Mouse (Mus musculus) layer of hippocampus, adult 9-10 months (tissue): ENCODE measurements at regions not wholly inside any gene's neighbourhood (a gene's known extent, or its start where the extent isn't known, plus 50 kb on each side); places are given as distances from the start of the nearest gene placed in this dataset.
A peak's percentile ranks its signal among the peaks of the same experiment; 100 is the strongest.

Source experiments
- DNase-seq: peaks from one replicate; pipeline ENCODE4 v3.0.0; 2022; ENCODE audit warnings: low spot score

DNA sequence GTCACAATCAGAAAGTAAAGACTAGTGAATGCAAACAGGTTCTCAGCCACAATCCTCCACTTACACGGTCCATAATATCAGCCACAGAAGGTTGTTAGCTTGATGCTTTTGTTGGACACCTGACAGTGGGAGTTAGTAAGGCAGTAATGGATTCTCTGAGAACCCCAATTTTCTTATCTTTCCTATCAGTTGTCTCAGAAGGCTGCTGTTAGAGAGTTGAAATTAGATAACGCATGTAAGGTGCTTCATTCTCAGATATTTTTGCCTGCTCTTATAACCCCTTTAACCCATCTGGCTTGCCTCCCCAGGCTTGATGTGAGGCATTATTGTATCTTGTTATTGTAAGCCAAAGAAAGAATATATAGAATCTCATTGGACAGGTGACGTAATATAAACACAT is 63.0 kb upstream of the Ube2e3 start:
- no peak for DNase-seq

DNA sequence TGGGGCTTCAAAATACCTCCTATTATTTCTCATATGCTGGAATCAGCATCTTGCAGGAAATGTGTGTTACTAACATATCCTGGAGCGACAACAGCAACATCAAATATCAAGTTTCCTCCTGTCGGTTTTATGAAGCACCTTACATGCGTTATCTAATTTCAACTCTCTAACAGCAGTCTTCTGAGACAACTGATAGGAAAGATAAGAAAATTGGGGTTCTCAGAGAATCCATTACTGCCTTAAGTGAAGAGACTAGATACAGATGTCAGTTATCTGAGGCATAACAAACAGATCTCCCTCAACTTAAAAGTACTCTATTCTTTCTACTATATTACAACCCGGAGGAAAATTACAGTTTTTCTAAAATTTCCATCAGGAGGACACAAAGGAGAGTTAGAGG is 64.4 kb upstream of the Ube2e3 start:
- DNase-seq, result no peak

DNA sequence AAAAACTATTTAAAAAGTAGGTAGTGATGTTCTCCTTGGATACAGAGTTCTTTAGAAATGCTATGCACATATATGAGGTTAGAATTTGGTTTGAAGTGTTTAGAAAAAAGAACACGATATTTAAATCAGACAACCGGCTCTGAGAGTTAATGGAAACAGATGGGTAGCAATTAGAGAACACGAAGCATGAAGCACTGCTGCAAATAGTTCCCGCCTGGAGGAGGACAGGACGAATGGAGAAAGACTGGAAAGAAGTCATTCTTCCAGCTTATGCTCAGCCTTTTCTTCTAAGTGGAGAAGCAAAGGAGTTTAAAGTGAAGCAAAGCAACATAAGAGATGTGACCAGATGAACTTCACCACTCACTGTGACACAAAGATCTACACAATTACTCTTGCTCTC is 72.5 kb upstream of the Ube2e3 start:
- no peak for DNase-seq

DNA sequence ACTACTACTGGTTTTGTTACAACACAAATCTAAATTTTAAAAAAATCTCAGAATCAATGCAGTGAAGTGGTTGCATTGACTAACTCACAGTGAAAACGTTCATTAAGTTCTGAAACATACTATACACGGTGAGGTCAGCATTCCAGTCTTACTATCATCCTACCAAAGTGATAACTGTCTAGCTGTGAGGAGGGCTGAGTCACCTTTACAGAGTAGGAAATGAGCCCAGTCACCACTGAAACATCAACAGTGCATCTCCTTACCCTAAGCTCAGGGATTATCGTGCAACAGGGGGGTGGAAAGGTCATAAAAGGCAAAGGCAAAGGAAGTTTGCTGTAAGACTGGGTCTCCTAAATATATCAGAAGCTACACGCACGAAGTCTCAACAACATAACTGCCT is 73.2 kb upstream of the Ube2e3 start:
- no peak for DNase-seq

DNA sequence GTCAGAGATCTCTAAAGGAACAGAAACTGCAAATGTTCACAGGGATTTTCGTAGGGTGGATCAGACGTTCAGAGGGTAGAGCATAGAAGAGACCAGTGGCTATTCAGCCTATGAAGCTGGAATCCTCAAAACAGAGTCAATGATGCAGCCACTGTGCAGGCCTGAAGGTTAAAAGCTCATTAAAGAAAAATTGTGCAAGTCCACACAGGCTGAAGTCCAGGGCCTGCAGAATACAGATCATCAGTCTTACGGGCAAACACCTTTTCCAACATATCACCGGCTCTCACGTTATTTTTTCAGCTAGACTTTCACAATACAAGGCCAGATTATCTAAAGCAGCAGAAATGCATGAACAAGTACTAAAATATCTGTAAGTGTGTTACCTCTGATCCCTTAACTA is 78.8 kb upstream of the Ube2e3 start:
- DNase-seq, result no peak

DNA sequence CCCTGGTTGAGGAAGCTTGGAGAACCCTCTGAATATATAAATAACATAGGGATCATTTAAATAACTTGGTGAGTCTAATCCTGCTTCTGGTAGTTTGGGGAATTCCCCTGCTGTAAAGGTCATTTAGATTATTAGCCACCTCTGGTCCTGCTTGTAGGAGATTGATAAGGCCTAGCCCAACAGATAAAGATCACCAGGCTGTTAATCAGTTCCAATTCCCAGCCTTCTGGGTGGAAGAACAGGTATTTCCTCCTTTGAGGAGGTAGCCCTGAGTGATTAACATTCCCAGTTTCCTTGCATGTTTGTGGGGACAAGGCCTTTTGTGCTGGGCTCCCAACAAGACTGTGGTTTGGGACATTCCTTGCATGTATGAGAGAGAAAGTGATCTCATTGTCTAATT is 79.7 kb upstream of the Ube2e3 start:
- no peak for DNase-seq

DNA sequence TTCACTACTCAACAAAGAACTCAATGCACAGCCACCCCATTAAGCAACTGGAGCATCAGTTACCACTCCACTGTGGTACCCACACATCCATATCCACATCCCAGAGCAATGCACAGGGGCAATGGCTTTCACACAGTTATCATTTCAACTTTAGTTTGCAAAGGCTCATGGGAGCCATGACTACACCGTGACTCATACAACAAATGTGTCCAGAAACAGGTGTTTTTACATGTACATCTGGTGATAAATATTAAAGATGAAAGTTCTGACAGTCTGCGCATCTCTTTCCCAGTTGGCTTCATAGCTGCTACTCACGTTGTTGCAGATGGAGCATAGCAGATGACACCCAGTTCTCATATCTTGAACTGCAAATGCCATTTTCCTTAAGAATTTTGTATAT is 88.0 kb upstream of the Ube2e3 start:
- DNase-seq, result peak; percentile 12

DNA sequence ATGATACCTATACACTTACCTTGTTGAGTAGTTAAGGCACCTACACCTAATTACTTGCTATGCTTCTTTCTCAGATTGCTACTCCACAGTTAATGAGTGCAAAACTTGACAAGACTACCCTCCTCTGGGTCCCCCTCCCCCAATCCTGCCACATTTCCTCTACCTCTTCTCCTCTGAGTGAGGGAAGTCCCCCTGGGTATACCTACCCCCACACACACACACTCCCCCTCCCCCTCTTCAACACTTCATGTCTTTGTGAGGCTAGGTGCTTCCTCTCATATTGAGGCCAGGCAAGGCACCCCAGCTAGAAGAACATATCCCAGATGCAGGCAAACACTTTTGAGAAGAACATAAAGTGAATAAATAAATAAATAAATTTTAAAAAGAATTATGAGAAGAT is 90.3 kb upstream of the Ube2e3 start:
- no peak for DNase-seq

DNA sequence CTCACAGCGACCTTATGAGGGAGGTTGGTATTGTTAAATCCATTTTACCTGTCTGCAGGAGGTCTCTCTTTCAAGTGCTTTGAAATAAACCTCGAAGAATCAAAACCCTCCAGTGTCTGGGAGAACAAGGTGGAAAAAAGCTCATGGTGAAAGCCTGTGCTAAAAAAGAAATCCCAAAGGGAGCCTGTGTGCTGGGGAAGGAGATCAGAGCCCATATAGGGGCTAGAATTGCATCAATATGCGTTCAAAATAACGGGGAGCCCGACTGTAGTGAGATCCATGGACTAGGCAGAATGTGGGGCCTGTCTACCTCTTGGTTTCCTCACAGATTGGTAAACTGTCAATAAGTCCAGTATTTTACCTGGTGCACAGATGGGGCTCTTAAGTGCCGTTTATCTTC is 113.6 kb upstream of the Ube2e3 start:
- DNase-seq, result no peak

DNA sequence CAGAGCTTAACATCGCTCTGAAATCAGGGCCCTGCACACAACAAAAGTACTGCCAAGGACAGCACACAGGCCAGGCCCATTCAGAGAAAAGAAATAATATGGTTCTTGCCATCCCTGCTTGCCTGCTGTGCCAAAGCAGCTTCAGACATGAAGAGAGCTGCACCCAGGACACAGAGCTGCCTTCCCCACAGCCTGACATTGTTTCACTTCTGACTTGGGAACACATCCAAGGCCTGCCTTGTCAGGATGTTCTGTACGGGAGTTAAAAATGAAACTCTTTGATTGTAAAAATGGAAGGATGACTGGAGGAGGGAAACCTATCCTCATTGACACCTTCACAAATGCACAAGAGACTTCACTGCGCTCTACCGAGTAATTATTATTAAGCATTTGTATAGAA is 114.0 kb upstream of the Ube2e3 start:
- DNase-seq, result no peak

DNA sequence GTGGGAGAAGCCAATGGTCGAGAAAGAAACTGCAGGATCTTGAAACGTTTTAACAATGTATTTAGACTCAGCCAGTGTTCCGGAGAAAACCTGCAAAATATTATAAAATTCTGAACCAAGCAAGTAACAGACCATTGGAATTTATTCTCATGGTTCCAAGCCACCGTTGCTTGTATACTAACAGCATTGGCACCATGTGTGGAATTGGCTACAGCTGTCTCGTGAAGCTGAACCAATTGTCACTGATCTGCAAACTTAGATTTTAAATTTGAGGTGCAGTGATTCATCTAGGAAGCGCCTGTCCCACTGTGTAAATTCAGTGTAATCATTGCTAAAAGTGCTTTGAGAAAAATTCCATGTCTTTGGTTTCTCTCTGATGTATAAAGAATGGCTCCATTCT is 137.8 kb upstream of the Ube2e3 start:
- DNase-seq, result peak; percentile 9

DNA sequence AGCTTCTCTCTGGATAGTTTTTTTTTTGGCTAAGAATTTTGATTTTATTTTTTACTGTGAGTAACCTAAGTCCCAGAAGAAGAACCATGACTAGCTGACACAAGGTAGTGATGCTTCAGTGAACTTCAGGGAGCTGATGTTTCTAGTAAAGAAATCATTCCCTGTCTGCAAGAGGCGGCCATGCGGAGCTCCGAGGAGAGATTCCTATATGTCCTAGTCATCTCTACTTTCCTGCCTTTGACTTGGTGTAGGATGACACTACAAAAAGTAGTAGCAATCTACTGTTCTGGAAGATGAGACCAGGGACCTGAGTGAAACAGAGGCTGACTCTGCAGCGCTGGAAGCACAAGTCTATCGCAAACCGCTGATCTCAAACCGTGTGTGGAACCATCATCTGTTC is 141.9 kb upstream of the Ube2e3 start:
- DNase-seq, result no peak

DNA sequence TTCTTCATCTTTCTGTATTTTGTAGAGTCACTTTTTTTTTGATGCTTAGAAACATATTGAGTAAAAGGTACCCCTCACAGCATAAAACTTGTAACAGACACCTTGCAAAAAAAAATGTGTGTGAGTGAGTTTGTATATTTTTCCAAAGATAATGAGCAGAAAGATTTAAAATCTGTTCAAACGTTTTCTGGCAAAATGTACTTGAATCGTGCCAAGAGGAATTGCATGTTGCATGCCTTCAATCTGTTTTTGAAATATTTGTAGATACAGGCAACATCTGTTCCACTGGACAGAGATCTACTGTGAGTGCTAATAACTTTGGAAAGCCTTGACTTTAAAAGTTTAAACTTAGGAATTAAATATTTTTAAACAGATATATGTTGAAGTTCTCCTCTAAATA is 143.5 kb upstream of the Ube2e3 start:
- peak; percentile 35 for DNase-seq

DNA sequence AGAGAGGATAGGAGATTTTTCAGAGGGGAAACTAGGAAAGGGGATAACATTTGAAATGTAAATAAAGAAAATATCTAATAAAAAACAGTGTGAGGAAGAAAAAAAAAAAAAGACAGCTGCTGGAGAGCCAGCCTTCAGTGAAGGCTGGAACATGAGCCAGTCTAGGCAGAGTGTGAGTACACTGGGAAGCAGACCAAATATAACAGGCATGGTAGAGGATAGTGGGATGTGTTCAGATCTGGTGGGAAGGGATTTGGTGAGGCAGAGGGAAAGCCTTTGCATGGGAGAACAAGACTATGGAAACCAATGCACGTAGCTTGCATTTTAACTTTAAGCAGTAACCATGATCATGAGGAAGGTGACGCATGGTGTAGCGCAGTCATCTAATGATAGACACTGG is 144.5 kb upstream of the Ube2e3 start:
- DNase-seq, result no peak

DNA sequence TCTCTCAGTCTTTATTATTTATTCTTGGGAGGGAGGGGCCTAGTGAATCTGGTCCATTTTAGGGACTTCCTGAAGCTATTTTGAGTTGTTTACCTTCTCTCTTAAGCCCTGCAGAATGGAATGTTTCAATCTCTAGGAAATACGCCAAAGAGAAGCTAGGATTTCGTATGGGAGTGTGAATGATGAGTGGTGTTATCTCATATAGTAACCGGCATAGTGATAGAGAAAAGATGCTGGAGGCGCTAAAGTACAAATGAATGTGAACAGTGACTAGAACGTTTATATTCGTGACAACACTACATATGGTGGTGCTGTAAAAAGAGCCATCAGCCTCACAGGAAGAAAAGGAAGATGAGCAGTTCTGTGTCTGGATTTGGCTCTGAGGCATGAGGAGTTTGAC is 145.2 kb upstream of the Ube2e3 start:
- no peak for DNase-seq

DNA sequence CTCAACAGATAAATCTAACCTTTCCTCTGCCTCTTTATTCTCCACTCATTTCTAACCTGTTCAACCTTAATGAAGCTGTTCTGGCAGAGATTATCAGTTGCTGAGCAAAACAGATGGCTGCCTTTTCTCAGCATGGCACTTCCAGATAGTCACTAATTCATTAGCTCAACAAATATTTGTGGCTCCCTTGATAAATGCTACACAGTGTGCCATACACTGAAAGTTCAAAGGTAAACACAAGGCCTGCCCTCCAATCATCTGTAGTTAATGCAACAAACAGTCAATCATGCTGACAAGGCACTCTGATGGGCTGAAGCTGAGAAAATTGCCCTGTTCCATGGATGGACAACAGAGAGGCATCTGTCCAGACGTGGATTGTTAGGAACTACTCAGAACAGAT is 149.4 kb upstream of the Ube2e3 start:
- DNase-seq, result no peak

DNA sequence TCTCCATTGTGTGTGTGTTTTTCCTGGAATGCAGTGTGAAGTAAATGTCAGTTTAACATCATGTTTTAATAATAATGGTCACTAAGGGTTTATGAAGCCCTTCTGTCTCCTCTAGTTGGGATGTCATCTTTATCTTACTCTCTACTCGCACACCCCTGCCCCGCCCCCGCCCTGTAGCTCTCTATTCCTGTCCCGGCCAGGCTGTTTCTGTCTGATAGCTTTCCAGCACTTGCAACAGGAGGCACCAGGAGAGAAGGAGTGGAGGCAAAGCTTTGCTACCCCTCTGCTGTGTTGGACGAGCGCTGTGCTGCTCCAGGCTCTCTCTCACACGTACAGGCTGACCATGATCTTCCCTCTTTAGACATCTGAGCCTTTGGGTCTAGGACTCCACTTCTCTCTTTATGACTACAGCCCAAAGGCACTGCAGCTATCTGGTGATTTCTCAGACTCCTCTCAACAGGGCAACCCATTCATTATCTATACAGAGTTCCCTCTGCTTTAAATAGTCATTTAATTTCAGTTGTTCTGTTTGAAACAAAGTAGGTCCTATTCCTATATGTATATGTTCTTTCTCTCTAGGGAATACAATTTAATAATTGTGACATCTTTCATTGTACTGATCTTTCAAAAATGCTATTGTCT is 151.6 kb upstream of the Ube2e3 start:
- DNase-seq, result no peak

DNA sequence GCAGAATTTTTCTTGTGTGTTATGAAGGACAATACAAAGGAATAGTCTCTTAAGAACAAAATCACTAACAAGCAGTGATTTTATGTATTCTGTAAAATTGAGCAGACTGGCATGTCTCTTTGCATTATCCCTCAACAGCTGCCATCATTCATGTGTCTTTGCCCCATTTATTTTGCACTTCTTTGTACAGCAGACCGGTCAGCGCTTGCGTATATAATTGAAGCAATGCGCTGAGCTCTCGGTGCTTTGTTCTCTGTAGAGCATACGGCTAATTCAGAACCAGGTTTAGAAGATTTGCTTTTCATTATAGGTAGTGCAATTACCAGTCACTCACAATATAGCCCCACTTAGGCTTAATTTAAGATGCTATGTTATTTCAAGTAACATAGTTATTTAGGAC is 173.1 kb upstream of the Ube2e3 start:
- no peak for DNase-seq

DNA sequence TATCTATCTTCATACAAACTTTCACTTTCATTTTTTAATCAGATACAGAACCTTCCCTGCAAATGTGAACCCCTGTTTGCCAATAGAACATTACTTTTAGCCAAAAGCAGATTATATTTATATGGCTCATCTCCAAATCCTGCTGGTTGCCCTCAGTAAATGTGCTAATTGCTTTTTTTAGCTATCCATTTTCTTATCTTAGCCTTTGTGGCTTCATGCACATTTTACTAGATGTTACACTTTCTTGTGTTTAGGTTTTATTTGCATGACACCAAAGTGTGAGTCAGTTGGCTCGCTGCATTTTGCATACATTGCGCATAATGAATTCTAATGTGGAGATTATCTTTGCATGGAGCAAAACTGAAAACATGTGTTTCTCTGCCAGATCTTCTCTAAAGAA is 211.3 kb upstream of the Ube2e3 start:
- DNase-seq, result no peak

DNA sequence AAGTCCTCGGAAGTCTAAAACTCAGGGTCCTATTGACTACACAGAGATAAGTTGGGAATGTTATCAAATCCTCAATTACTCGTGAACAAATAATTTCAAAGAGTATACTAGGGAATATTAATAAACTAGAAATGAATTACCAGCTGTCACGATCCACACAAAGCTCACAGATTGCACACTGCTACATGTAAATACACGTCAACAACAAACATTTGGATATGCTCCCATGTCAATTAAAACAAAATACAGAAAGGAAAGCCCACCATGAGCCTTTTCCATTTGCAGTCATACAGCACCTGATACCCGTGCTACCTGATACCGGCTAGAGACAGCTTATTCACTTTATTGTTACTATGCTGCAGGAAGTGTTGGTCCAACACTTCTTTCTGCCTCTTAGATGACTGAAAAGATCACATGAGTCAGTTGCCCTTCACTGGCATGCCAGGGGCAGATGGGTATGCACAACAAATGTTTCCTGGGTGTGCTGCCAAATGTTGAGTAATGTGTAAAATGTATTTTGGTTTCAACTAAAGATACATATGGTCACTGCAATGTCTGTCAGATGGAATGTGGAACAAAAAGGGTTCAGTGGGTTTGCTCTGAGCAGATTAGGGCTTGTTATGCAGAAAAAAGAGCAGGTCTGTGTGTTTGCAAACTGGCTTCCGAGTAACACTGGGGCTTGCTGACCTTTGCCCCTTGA is 212.6 kb upstream of the Ube2e3 start:
- DNase-seq, result peak; percentile 76

DNA sequence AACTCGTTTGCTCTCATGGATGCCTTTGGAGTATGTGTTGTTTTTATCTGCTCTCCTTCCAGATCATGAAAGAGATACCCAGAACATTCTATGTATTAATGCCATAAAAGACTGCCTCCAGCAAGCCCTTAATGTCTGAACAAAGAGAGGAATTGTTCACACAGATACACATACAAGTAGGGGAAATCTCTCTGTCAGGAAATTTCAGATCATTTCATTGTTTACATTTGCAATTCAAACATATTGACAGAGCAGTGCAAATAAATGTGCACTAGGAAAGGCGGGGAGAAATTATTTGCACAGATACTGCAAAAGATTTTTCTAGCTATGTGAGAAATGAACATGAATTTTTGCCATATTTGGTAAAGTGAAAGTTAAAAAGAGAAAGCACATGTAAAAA is 216.4 kb upstream of the Ube2e3 start:
- no peak for DNase-seq

DNA sequence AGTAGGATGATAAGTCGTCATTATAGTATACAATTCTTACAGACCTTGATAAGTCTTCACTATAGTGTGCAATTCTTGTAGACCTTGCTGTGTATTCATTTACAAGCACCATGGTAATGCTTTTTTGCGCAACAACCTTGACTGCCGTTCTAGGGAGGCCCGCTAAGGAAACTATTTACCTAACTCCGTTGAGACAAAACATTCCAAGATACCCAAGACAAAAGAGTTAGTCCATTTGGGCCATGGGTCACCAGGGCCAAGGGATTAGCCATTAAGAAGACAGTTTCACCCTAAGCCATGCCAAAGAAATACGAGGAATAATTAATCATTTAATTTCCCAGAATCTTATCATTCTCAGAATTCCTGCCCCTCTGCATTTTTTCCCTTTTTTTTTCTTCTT is 227.6 kb upstream of the Ube2e3 start:
- no peak for DNase-seq

DNA sequence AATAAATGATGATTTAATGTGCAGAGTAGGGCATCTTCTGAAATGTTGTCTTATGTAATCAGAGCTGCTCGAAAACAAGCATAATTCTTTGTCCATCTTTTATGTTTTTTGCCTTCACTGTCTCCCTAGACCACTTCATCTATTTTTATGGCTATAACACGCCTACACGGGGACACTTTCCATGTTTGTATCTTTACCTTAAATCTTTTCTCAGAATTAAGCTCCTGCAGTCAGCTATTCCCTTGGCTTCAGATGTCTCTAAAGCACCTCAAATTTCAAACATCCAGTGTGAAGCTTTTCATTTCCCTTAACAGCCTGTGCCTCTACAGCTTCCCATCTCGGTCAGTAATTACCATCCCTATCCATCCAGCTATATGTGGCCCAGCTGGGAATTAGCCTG is 242.7 kb upstream of the Ube2e3 start:
- no peak for DNase-seq

DNA sequence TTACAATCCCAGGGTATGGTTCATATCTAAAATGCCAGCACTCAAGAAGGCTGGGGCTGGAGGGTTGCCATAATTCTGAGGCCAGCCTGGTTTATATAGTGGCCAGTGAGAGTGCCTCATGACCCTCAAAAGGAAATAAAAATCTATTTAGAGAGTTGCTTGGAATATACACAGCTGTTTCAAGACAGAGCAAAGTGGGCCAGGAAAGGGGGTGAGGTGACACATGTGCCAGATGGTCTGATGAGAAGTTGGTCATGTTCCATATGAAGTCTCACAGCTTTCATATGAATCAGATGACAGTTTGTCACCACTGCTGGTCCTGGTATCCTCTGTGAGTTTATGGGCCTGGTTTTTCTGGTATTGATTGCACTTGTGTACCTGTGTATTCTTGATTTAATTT is 261.5 kb upstream of the Ube2e3 start:
- DNase-seq, result no peak
